Mouse (Mus musculus) T-helper 1 cell (primary cell): ENCODE results near the gene Ncbp2.

Source experiments
- in situ Hi-C: fragments of 300-600 bp; cut with MboI, MseI; formaldehyde crosslinking; loops from one replicate; pipeline ENCODE4 v1.15.1; 2025; ENCODE audit warnings: high pct_unique_total_duplicates

Ncbp2 gene

GRCm38 (mm10) chr16:31934550-31935010, 13.7 kb upstream of the Ncbp2 start:
- in situ Hi-C loops: loop anchor here (10.0 kb wide), 1 partner anchor 1830 kb away; no protein-coding TSS in a partner anchor

- in situ Hi-C loops: loop anchor here (10.0 kb wide), 1 partner anchor 1831 kb away; no protein-coding TSS in a partner anchor
These were observed 13.0 kb upstream of the Ncbp2 start for GRCm38 (mm10) chr16:31935091-31935979.

GRCm38 (mm10) chr16:31936568-31936967, 11.7 kb upstream of the Ncbp2 start:
- in situ Hi-C loops: loop anchor here (10.0 kb wide), 1 partner anchor 1832 kb away; no protein-coding TSS in a partner anchor

- in situ Hi-C loops: loop anchor here (10.0 kb wide), 1 partner anchor 1834 kb away; no protein-coding TSS in a partner anchor
These were observed 9.5 kb upstream of the Ncbp2 start for GRCm38 (mm10) chr16:31938856-31939255.

- in situ Hi-C loops: no loop called here
These were observed 7.7 kb upstream of the Ncbp2 start for GRCm38 (mm10) chr16:31940586-31940985.

- in situ Hi-C loops: no loop called here
These were observed 4.3 kb upstream of the Ncbp2 start for GRCm38 (mm10) chr16:31943980-31944379.

GRCm38 (mm10) chr16:31944698-31945255, 3.5 kb upstream of the Ncbp2 start:
- in situ Hi-C loops: loop anchor here (5.0 kb wide), 1 partner anchor 58 kb away; the partner anchor contains the start of gene Senp5

GRCm38 (mm10) chr16:31945372-31945771, 2.9 kb upstream of the Ncbp2 start:
- in situ Hi-C loops: loop anchor here (5.0 kb wide), 1 partner anchor 57 kb away; the partner anchor contains the start of gene Senp5

- in situ Hi-C loops: loop anchor here (5.0 kb wide), 1 partner anchor 56 kb away; the partner anchor contains the start of gene Senp5
These were observed 2.3 kb upstream of the Ncbp2 start for GRCm38 (mm10) chr16:31945986-31946385.

GRCm38 (mm10) chr16:31947333-31947732, 980 bp upstream of the Ncbp2 start:
- in situ Hi-C loops: loop anchor here (5.0 kb wide), 1 partner anchor 55 kb away; the partner anchor contains the start of gene Senp5

- in situ Hi-C loops: loop anchor here (5.0 kb wide), 1 partner anchor 54 kb away; the partner anchor contains the start of gene Senp5
These were observed 404 bp upstream of the Ncbp2 start for GRCm38 (mm10) chr16:31947901-31948316.

- in situ Hi-C loops: no loop called here
These were observed 14.9 kb downstream of the Ncbp2 start for GRCm38 (mm10) chr16:31963224-31963623.

- in situ Hi-C loops: no loop called here
These were observed 26.9 kb downstream of the Ncbp2 start for GRCm38 (mm10) chr16:31975258-31975657.

GRCm38 (mm10) chr16:31979501-31979900, 31.2 kb downstream of the Ncbp2 start:
- in situ Hi-C loops: no loop called here

- in situ Hi-C loops: no loop called here
These were observed 32.6 kb downstream of the Ncbp2 start for GRCm38 (mm10) chr16:31980946-31981345.

GRCm38 (mm10) chr16:31992039-31992438, 43.7 kb downstream of the Ncbp2 start:
- in situ Hi-C loops: no loop called here

GRCm38 (mm10) chr16:31993195-31993594, 44.9 kb downstream of the Ncbp2 start:
- in situ Hi-C loops: no loop called here

GRCm38 (mm10) chr16:31993946-31994345, 45.6 kb downstream of the Ncbp2 start:
- in situ Hi-C loops: no loop called here

GRCm38 (mm10) chr16:31996371-31996770, 48.1 kb downstream of the Ncbp2 start:
- in situ Hi-C loops: no loop called here

- in situ Hi-C loops: loop anchor here (5.0 kb wide), 1 partner anchor 55 kb away; the partner anchor contains the start of genes 0610012G03Rik and Ncbp2
These were observed 54.5 kb downstream of the Ncbp2 start, which contains the start of gene Senp5 for GRCm38 (mm10) chr16:32002509-32003477. Gene Senp5, minus strand, starts transcription at chr16:32003287.

- in situ Hi-C loops: loop anchor here (5.0 kb wide), 1 partner anchor 57 kb away; the partner anchor contains the start of genes 0610012G03Rik and Ncbp2
These were observed 56.4 kb downstream of the Ncbp2 start for GRCm38 (mm10) chr16:32004731-32005130.
